Mouse (Mus musculus) layer of hippocampus, adult 18-20 months (tissue): ENCODE results near the gene Adamts1. TPM values are rescaled to one million over a fixed set of nuclear protein-coding genes. Genes with fewer than 3 reads are reported as not detected.

Experiments used
- DNase-seq, 2 experiments: peaks; one replicate each; pipeline ENCODE4 v3.0.0; 2022; ENCODE audit warnings: low spot score in 2 of 2
- total RNA-seq, 2 experiments: library from RNA; stranded (reverse); gene quantifications; 2 replicates each; pipeline ENCODE4 v1.2.3; 2021

The Adamts1 gene
- total RNA-seq, 2 experiments from 2014 or later: 20.3 to 25.1 TPM

DNA sequence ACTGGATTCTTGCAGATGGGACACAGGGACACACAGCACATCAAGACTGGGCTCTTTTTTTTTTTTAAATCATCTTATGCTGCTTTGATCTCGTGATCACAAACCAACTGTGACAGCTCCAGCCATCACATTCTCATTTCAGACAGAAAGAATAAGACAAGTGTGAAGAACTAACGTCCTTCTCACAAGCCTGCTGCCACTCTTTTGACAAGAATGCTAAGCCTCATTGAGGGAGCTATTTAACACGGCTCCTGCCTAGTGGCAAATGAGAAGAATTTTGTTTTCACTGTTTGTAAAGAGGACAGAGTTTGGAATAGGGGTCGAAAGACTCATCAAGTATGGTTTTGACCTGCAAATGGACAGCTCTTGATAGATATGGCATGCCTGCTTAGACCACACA is 35.6 kb downstream of the Adamts1 start:
- DNase-seq: no peak

DNA sequence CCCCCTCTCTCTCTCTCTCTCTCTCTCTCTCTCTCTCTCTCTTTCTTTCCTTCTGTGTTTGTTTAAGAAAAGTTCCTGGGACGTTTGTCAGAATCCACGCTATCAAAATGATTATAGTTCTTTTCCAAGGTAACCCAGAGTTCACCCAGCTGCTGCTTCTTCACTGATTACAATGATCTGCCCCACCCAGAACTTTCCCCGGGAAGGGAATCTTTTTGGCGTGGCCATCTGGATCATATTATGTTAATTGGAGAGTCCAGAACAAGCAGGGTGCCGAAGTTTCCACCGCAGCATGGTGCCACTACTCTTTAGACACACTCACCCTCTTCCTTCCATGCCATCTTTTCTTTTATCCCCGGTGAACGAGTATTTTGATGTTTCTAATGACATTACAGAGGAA is 37.2 kb downstream of the Adamts1 start:
- no peak for DNase-seq

DNA sequence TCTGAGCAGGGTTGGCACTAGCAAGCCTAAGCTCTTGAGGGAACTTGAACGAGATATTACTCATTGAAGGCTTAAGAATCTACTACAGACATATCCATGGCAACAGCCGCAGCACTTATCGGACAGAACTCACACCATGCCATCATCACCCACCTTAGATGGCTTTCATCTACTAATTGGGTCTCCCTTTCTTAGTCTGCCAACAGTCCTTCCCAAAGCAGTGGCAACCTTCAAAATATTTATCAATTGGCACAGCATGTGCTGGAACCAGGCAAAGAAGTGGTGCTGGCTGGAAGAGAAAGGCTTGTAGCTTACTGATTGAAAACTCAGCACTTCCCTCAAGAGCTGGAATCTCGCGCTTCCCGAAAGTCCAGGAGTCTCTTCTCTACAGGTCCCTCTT is 37.7 kb downstream of the Adamts1 start:
- DNase-seq: no peak

DNA sequence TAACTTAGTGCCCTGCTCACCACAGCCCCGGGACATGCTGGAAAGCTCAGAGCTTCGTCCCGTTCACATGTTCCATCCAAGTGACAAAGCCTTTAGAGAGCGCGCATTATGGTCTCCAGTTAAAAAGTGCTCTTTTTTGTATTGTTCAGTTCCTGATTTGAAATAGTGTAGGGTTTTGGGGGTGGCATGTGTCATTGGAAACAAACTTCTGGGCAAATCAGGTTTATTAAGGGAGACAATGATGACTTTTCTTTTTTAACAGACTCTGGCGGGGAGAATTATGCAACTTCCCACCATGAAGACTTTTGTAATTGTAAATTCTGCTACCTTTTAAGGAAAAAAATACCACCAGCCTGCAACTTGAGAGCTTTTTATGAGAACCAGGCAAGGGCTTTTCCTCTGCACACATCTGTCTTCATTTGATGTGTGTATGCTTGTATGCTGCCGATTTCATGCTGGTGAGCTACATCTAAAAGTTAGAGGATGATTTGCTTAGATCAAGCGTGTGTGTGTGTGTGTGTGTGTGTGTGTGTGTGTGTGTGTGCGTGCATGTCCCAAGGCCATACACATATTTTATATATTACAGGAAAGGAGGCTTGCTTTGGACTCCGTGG is 40.8 kb downstream of the Adamts1 start:
- DNase-seq: no peak

DNA sequence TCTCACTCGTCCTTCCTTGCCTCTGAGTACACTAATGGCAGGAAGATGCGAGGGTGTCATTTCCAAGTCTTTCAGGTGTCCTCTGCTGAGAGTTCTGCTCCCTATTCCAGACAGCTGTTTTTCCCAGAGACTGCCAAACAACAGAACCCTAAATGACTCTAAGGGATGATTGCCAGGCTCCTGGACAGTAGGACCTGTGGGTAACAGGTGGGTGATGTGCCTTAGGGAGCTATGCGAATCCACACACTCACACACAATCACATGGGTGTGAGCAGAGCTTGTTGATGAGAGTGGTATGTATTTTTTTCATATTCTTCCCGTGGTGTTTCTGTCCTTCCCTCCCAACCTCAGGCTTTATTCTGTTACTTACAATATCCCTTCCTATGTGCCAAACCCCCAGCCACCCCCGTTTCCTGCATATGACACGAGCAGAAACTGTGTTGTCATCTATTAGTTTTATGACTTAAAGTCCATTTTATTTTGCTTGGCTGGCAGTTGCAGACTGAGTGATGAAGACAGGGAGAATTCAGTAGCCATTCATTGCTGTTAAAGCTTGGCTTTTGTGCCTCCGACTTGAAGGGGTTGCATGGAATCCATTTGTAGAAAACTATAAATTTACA is 41.8 kb downstream of the Adamts1 start:
- DNase-seq: no peak

DNA sequence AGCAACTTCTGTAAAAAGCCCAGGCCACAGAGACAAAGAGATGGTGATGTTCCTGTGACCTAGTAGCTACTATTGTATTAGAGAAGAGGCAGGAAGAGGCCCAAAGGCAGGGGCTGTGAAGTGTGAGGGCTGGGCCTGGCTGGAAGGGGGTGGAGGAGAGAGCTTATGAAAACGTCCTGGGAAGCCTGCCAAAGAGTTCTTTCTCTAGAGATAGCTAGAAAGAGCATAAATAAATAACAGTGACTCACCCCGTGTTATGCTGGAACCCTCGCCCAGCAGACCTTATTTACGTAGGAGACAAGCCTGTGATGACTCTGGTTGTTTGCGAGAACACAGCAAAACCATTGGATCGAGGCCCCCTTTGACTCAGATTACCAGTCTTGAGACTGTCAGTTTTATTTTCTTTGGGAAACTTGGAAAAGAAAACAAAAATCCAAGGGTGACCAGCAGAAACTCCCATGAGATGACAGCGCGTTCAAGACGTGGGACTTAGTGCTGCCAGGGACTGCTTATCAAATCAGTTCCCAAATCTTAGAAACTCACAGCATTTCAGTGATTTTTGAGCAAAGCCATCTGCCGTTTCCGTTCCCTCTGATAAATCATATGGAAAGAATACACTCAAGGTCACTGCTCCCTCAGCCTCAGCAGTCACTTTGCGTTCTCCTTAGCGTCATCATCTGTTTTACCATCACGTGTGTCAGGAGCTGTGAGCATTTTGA is 46.7 kb downstream of the Adamts1 start:
- peak; percentile 28 to 77 for DNase-seq

DNA sequence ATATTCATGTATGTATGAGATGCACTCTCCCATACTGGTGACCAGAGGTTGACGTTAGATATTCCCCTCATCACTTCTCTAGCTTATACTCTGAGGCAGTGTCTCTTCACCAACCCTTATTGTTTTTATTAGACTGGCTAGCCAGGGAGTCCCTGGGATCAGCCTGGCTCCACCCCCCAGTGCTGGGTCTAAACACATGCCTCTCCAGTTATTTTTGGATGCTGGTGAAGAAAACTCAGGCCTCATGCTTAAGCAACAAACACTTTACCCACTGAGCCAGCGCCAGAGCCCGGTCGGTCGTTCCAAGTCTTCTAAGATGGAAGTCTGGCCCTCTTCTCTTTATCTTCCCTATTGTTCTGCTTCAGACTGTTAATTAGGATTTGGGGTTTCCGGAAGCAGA is 53.6 kb downstream of the Adamts1 start:
- no peak for DNase-seq

- no peak for DNase-seq
These were observed 55.1 kb downstream of the Adamts1 start for GRCm38 (mm10) chr16:85747589-85748360.

DNA sequence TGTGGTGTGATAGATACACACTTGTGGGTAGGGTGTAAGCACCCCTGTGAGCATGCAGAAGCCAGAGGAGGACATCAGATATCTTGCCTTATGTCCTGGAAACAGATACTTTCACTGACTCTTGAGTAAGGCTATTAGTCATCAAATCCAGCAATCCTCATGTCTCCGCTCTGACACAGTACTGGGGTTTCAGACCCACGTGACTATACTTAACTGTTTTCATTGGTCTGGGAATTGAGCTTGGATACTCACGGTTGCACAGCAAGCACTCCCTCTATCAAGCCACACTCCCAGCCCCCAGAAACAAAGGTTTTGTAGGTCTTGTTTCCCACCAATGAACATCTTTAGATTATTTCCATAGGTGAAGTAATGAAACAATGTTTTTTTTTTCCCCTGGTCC is 56.5 kb downstream of the Adamts1 start:
- DNase-seq: no peak

Other genes with a start within 250 kb of the Adamts1 start
- gene Cyyr1, start 249.7 kb downstream of the Adamts1 start, total RNA-seq: 1 to 10 TPM; 4.1 to 4.4 TPM
- under 1 TPM; 0.43 to 0.57 TPM for gene Adamts5, start 98.7 kb upstream of the Adamts1 start, total RNA-seq